Mouse (Mus musculus): ENCODE measurements around the gene Apon.
A peak's percentile ranks its signal among the peaks of the same experiment; 100 is the strongest.
"Not testable (repeated sequence)": the region's sequence is repeated elsewhere in the genome, so short reads cannot be mapped to it uniquely, and the experiment has no call there.

Apon gene

GRCm38 (mm10) chr10:128232420-128232985 is 21.4 kb upstream of the Apon start:
- DNase-seq (ENCODE audit: low spot score) = peak; percentile 46

- no peak for DNase-seq (ENCODE audit: low spot score)
Measured at GRCm38 (mm10) chr10:128236321-128236720, 17.6 kb upstream of the Apon start.

GRCm38 (mm10) chr10:128237807-128238480 is 16.0 kb upstream of the Apon start:
- no peak for DNase-seq (ENCODE audit: low spot score)

GRCm38 (mm10) chr10:128239140-128239539 is 14.8 kb upstream of the Apon start:
- DNase-seq (ENCODE audit: low spot score) = no peak

GRCm38 (mm10) chr10:128240131-128240530 is 13.8 kb upstream of the Apon start:
- DNase-seq (ENCODE audit: low spot score) = no peak

- no peak for DNase-seq (ENCODE audit: low spot score)
Measured at GRCm38 (mm10) chr10:128243252-128243651, 10.6 kb upstream of the Apon start.

GRCm38 (mm10) chr10:128244121-128244520 is 9.8 kb upstream of the Apon start:
- no peak for DNase-seq (ENCODE audit: low spot score)

- no peak for DNase-seq (ENCODE audit: low spot score)
Measured at GRCm38 (mm10) chr10:128247020-128247732, 6.7 kb upstream of the Apon start.

GRCm38 (mm10) chr10:128250565-128250964 is 3.3 kb upstream of the Apon start:
- no peak for DNase-seq (ENCODE audit: low spot score)

- no peak for DNase-seq (ENCODE audit: low spot score)
Measured at GRCm38 (mm10) chr10:128255925-128256324, 2.0 kb downstream of the Apon start.

- no peak for DNase-seq (ENCODE audit: low spot score)
Measured at GRCm38 (mm10) chr10:128256328-128256727, 2.4 kb downstream of the Apon start.

- DNase-seq (ENCODE audit: low spot score) = no peak
Measured at GRCm38 (mm10) chr10:128258953-128259352, 5.1 kb downstream of the Apon start.

- DNase-seq (ENCODE audit: low spot score) = no peak
Measured at GRCm38 (mm10) chr10:128259946-128260345, 6.0 kb downstream of the Apon start.

- not testable (repeated sequence) for DNase-seq (ENCODE audit: low spot score)
Measured at GRCm38 (mm10) chr10:128260376-128260775, 6.5 kb downstream of the Apon start.

GRCm38 (mm10) chr10:128262300-128262699 is 8.4 kb downstream of the Apon start:
- no peak for DNase-seq (ENCODE audit: low spot score)

GRCm38 (mm10) chr10:128263393-128264310 is 9.8 kb downstream of the Apon start:
- no peak for DNase-seq (ENCODE audit: low spot score)

- DNase-seq (ENCODE audit: low spot score) = no peak
Measured at GRCm38 (mm10) chr10:128268371-128268770, 14.5 kb downstream of the Apon start, which contains the start of gene Apof. TSS of gene Apof (plus strand) at chr10:128268671.

- DNase-seq (ENCODE audit: low spot score) = no peak
Measured at GRCm38 (mm10) chr10:128269206-128269910, 15.5 kb downstream of the Apon start.

GRCm38 (mm10) chr10:128270287-128270841 is 16.5 kb downstream of the Apon start, which contains the start of gene Stat2:
TSS of gene Stat2 (plus strand) at chr10:128270559.
- DNase-seq (ENCODE audit: low spot score) = peak; percentile 96

- DNase-seq (ENCODE audit: low spot score) = no peak
Measured at GRCm38 (mm10) chr10:128270866-128271265, 17.0 kb downstream of the Apon start.

- no peak for DNase-seq (ENCODE audit: low spot score)
Measured at GRCm38 (mm10) chr10:128271883-128272282, 18.0 kb downstream of the Apon start.

Data from testis, postnatal 10 days (tissue).